Mouse (Mus musculus): ENCODE measurements around the gene Parp11.

DNA sequence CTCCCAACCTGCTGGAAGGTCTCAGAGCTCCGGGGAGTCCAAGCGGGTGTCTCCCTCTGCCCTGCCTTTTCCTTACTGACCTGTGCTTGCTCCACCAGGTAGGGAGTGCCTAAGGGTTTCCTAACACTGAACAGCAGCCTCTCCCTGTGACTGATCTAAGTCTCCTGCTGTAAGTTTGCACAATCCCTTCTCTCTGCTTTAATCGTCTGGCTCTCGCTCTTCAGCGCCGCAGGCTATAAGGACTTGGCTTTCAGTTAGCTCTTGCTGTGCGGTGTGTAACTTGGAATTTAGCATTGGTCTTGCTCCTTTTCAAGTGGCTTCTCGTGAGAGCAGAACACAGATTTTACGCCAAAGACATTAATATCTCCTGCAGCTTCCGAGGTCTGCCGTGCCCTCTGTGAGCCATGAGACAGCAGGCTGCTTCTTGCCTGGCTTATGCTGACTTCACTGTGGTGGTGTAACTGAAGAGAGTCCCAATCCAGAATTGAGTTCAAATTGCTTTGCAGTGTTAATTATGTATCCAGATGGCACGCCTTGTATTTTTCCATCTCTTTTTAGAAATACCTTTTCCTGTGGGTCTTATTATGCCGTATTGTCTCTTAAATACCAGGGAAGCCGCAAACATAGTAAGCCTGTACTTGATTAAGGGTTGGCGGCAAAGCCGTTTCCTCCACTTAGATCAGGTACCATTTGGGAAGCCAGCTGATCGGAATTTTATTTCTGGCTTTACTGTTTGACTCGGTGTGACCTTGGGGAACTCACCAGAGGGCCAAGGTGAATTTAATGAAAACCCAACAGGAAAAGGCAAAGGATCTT, 50.4 kb downstream of the Parp11 start:
- TF ChIP-seq CTCF (IDR thresholded peaks at IDR 0.05; ENCODE audit: extremely low read depth, insufficient read depth, insufficient read length, insufficient replicate concordance) (no peak), POLR2A (IDR thresholded peaks at IDR 0.05; ENCODE audit: low read depth, low read length) (no peak)

Data from spleen, adult 2 months (tissue).